8 mouse cellular contexts compared by ENCODE assay signal in genomic region chr10:61695703-61696559, GRCm38 (mm10). TPM values are rescaled to one million over a fixed set of nuclear protein-coding genes. Genes with fewer than 3 reads are reported as not detected.
DNase-seq lines count a peak whose midpoint lies in the region; ATAC-seq and TF ChIP-seq lines count a peak whose summit lies in the region.

No protein-coding gene starts in this region.

- TF ChIP-seq CTCF in testis, adult 2 months (IDR thresholded peaks at IDR 0.05; ENCODE audit: control insufficient read depth, insufficient read depth, insufficient replicate concordance, low read depth, low read length) = no peak

- intact Hi-C loops in left cerebral cortex, postnatal 4 days (cut with DNase I) = no loop called here

- WGBS in hindbrain, embryonic 10.5 days = under 1% methylated on average over 111 of the region's 111 CpGs
- under 1% methylated on average over 104 of the region's 111 CpGs for WGBS in liver, embryonic 12.5 days (ENCODE audit: insufficient replicate concordance)

- DNase-seq in embryo, embryonic 10 days (ENCODE audit: low spot score) = peak; percentile 36
- no peak for DNase-seq in embryo, embryonic 10.5 days (ENCODE audit: low spot score)
- no peak for DNase-seq in testis, postnatal 10 days (ENCODE audit: low spot score)
- DNase-seq in hindbrain, embryonic 10.5 days (ENCODE audit: low spot score) = no peak
- peak; percentile 27 for DNase-seq in right cerebral cortex, postnatal 25 days
- DNase-seq in left cerebral cortex, postnatal 4 days = no peak

- ATAC-seq in liver, embryonic 12.5 days = peak; percentile 64

- no peaks in the 10 kb centered on the region for H3K9me3 ChIP-seq in hindbrain, embryonic 10.5 days
- H3K9me3 ChIP-seq in liver, embryonic 12.5 days (replicated peaks) = no peaks in the 10 kb centered on the region

- H3K9ac ChIP-seq in liver, embryonic 12.5 days = peak overlapping the region; percentile 84

- H3K27me3 ChIP-seq in testis, adult 2 months (ENCODE audit: control insufficient read depth, insufficient read depth, low read length) = no peaks in the 10 kb centered on the region
- H3K27me3 ChIP-seq in hindbrain, embryonic 10.5 days (ENCODE audit: insufficient read depth, poor library complexity, severe bottlenecking) = no peaks in the 10 kb centered on the region
- H3K27me3 ChIP-seq in liver, embryonic 12.5 days (replicated peaks) = no peaks in the 10 kb centered on the region

- H3K27ac ChIP-seq in testis, adult 2 months (ENCODE audit: control insufficient read depth, insufficient read depth, low read depth, low read length) = peak overlapping the region; percentile 95
- H3K27ac ChIP-seq in hindbrain, embryonic 10.5 days = peak overlapping the region; percentile 86
- peak overlapping the region; percentile 70 for H3K27ac ChIP-seq in liver, embryonic 12.5 days

- peak overlapping the region; percentile 99 for H3K4me3 ChIP-seq in testis, adult 2 months (ENCODE audit: control insufficient read depth, low read depth, low read length)
- peak overlapping the region; percentile 83 for H3K4me3 ChIP-seq in hindbrain, embryonic 10.5 days
- peak overlapping the region; percentile 83 for H3K4me3 ChIP-seq in liver, embryonic 12.5 days

- H3K4me2 ChIP-seq in liver, embryonic 12.5 days = peak overlapping the region; percentile 99

- H3K4me1 ChIP-seq in testis, adult 2 months (ENCODE audit: control insufficient read depth, insufficient read depth, low read length) = peaks cover 5% of the 10 kb centered on the region
- H3K4me1 ChIP-seq in hindbrain, embryonic 10.5 days (replicated peaks) = peaks cover 23% of the 10 kb centered on the region
- peaks cover 25% of the 10 kb centered on the region for H3K4me1 ChIP-seq in liver, embryonic 12.5 days

- no peaks in the 10 kb centered on the region for H3K36me3 ChIP-seq in testis, adult 2 months (ENCODE audit: control insufficient read depth, insufficient read depth, low read length)
- H3K36me3 ChIP-seq in hindbrain, embryonic 10.5 days = peaks cover 52% of the 10 kb centered on the region
- peaks cover 60% of the 10 kb centered on the region for H3K36me3 ChIP-seq in liver, embryonic 12.5 days

- no peak; the same call in 1 of the 2 replicates for TF ChIP-seq POLR2A in testis, adult 2 months (IDR thresholded peaks at IDR 0.05; ENCODE audit: control insufficient read depth, low read depth, low read length)

RNA-seq across cellular contexts. Expression of gene Tysnd1, which starts 0.6 kb away (rescaled TPM):
- 16.3 and 21.3 TPM in 2 replicates for polyA plus RNA-seq in testis, adult 2 months (2012; rRNA removed)
- 28.3 and 35.7 TPM in 2 replicates for polyA plus RNA-seq in hindbrain, embryonic 10.5 days (2016; fragmentation: Nextera tagmentation; extraction: Ambion mirVana)
- 38.9 and 41.5 TPM in 2 replicates for polyA plus RNA-seq in liver, embryonic 12.5 days (2016; fragmentation: Nextera tagmentation; extraction: Ambion mirVana)
- total RNA-seq in left cerebral cortex, postnatal 4 days (2021) = 10 to 100 TPM; 32.0 to 36.6 TPM

RNA-seq across cellular contexts. Expression of gene Sar1a, which starts 15.8 kb away (rescaled TPM):
- polyA plus RNA-seq in testis, adult 2 months (2012; rRNA removed) = 88.5 and 101 TPM in 2 replicates
- 217 and 229 TPM in 2 replicates for polyA plus RNA-seq in hindbrain, embryonic 10.5 days (2016; fragmentation: Nextera tagmentation; extraction: Ambion mirVana)
- polyA plus RNA-seq in liver, embryonic 12.5 days (2016; fragmentation: Nextera tagmentation; extraction: Ambion mirVana) = 110 and 112 TPM in 2 replicates
- total RNA-seq in left cerebral cortex, postnatal 4 days (2021) = 100 to 1,000 TPM; 135 to 139 TPM

RNA-seq across cellular contexts. Expression of gene Aifm2, which starts 19.1 kb away (rescaled TPM):
- polyA plus RNA-seq in testis, adult 2 months (2012; rRNA removed) = 23.0 and 28.8 TPM in 2 replicates
- polyA plus RNA-seq in hindbrain, embryonic 10.5 days (2016; fragmentation: Nextera tagmentation; extraction: Ambion mirVana) = 5.1 and 8.2 TPM in 2 replicates
- polyA plus RNA-seq in liver, embryonic 12.5 days (2016; fragmentation: Nextera tagmentation; extraction: Ambion mirVana) = 3.3 and 4.2 TPM in 2 replicates
- 10 to 100 TPM in 1 of 2 experiments, 1 to 10 TPM in 1; 9.5 to 10.4 TPM for total RNA-seq in left cerebral cortex, postnatal 4 days (2021)

RNA-seq across cellular contexts. Expression of gene Ppa1, which starts 47.6 kb away (rescaled TPM):
- 11.3 and 11.5 TPM in 2 replicates for polyA plus RNA-seq in testis, adult 2 months (2012; rRNA removed)
- 293 and 337 TPM in 2 replicates for polyA plus RNA-seq in hindbrain, embryonic 10.5 days (2016; fragmentation: Nextera tagmentation; extraction: Ambion mirVana)
- polyA plus RNA-seq in liver, embryonic 12.5 days (2016; fragmentation: Nextera tagmentation; extraction: Ambion mirVana) = 137 and 147 TPM in 2 replicates
- total RNA-seq in left cerebral cortex, postnatal 4 days (2021) = 100 to 1,000 TPM; 126 to 138 TPM

Comparison
In these comparisons a context has a peak if more than half of its experiments do, and no peak if none do; other contexts are left out.
1. DNase-seq: peak in embryo, embryonic 10 days (single experiment) and right cerebral cortex, postnatal 25 days (single experiment); none in embryo, embryonic 10.5 days (single experiment), testis, postnatal 10 days (single experiment), hindbrain, embryonic 10.5 days (single experiment) and left cerebral cortex, postnatal 4 days (single experiment).
2. Peak in every context shown above with its lines, with median percentiles within 50 percentile points of each other: H3K27ac ChIP-seq and H3K4me3 ChIP-seq.